Mouse (Mus musculus) urinary bladder, adult 2 months (tissue): ENCODE results near the gene Gm2663. TPM values are rescaled to one million over a fixed set of nuclear protein-coding genes. Genes with fewer than 3 reads are reported as not detected.
"Not testable (repeated sequence)": the region's sequence is repeated elsewhere in the genome, so short reads cannot be mapped to it uniquely, and the experiment has no call there.

Experiments
- DNase-seq: peaks from one replicate; pipeline ENCODE4 v3.0.0; 2022; ENCODE audit warnings: low spot score
- polyA plus RNA-seq: library from polyadenylated mRNA; depleted of rRNA; stranded (reverse); fragments of >200 nt; gene quantifications from 2 replicates; pipeline ENCODE4 v1.2.3, GENCODE M21; 2012; rRNA removed

Gm2663 gene
- polyA plus RNA-seq: not detected in 2 replicates

- not testable (repeated sequence) for DNase-seq
These were observed at the start of gene Gm2663 for GRCm38 (mm10) chr6:40999379-40999778. Gene Gm2663 (minus strand): TSS chr6:40999479.

- no peak for DNase-seq
These were observed 49.3 kb upstream of the Gm2663 start for GRCm38 (mm10) chr6:41048602-41049001.

- no peak for DNase-seq
These were observed 48.7 kb upstream of the Gm2663 start for GRCm38 (mm10) chr6:41047961-41048360.

- no peak for DNase-seq
These were observed 47.9 kb upstream of the Gm2663 start for GRCm38 (mm10) chr6:41047202-41047601.

- no peak for DNase-seq
These were observed 47.3 kb upstream of the Gm2663 start for GRCm38 (mm10) chr6:41046553-41046952.

- DNase-seq: no peak
These were observed 45.5 kb upstream of the Gm2663 start for GRCm38 (mm10) chr6:41044753-41045152.

- DNase-seq: no peak
These were observed 45.0 kb upstream of the Gm2663 start for GRCm38 (mm10) chr6:41044314-41044713.

- DNase-seq: no peak
These were observed 36.1 kb upstream of the Gm2663 start, which contains the start of gene 2210010C04Rik for GRCm38 (mm10) chr6:41035409-41035808. Gene 2210010C04Rik (minus strand): TSS chr6:41035509.

- no peak for DNase-seq
These were observed 33.5 kb upstream of the Gm2663 start for GRCm38 (mm10) chr6:41032802-41033201.

GRCm38 (mm10) chr6:41032231-41032630 is 33.0 kb upstream of the Gm2663 start:
- no peak for DNase-seq

- no peak for DNase-seq
These were observed 31.5 kb upstream of the Gm2663 start for GRCm38 (mm10) chr6:41030821-41031220.

GRCm38 (mm10) chr6:41027053-41027452 is 27.8 kb upstream of the Gm2663 start:
- DNase-seq: no peak

GRCm38 (mm10) chr6:41025873-41026650 is 26.8 kb upstream of the Gm2663 start:
- DNase-seq: no peak

- DNase-seq: no peak
These were observed 19.9 kb upstream of the Gm2663 start for GRCm38 (mm10) chr6:41019140-41019539.

GRCm38 (mm10) chr6:41018629-41019028 is 19.4 kb upstream of the Gm2663 start:
- no peak for DNase-seq

GRCm38 (mm10) chr6:41015065-41015464 is 15.8 kb upstream of the Gm2663 start:
- no peak for DNase-seq

GRCm38 (mm10) chr6:40964454-40964853 is 34.8 kb downstream of the Gm2663 start, which contains the start of gene 1810009J06Rik:
Gene 1810009J06Rik (plus strand): TSS chr6:40964754.
- DNase-seq: not testable (repeated sequence)

- DNase-seq: no peak
These were observed 45.6 kb downstream of the Gm2663 start for GRCm38 (mm10) chr6:40953716-40954115.

GRCm38 (mm10) chr6:40951770-40952169 is 47.5 kb downstream of the Gm2663 start, which contains the start of gene Gm4744:
Gene Gm4744 (minus strand): TSS chr6:40951870.
- no peak for DNase-seq
